ENCODE assay signal across 8 mouse cellular contexts in the genomic region with DNA sequence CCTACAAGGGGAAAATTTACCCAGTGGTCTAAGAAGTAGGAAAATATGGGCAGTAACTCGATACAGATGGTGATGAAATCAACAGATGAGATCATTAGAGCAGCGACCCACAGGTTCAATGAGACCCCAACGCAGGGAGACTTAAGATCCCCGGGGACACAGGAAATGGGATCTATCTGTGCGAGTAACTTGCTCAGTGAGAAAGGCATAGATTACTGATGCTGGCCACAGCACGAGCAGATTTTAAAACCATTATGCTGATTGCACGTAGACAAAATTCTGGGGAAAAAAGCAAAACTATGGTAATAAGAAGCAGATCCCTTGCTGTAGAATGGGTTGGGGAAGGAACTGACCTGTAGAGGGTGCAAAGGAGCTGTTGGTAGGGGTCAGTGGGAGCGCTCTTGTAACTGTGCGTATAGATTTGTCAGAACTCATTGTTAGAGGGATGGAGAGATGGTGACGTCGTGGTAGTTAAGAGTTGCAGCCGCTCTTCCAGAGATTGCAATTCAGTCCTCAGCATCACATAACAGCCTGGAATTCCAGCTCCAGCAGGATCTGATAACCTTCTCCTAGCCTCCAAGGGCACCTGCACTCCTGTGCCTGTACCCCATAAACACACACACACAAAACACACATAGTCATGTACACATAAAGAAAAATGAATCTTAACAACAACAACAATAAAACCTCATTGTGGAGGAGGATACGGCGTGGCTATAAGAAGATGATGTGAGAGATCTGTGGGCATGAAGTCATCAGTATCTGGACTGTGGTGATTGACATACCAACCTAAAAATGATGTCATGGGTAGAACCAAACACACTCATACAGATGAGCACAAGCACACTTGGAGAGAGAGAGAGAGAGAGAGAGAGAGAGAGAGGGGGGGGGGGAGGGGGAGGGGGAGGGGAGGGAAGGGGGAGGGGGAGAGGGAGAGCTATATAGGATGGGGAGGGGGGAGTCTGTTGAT.
DNase-seq lines count a peak whose midpoint lies in the region; ATAC-seq lines count a peak whose summit lies in the region.

No protein-coding gene starts in this region.

- no peak overlapping the region for H3K9ac ChIP-seq in kidney, embryonic 15.5 days
- H3K9ac ChIP-seq in hindbrain, embryonic 12.5 days: no peak overlapping the region

- no peak overlapping the region for H3K4me2 ChIP-seq in kidney, embryonic 15.5 days
- H3K4me2 ChIP-seq in hindbrain, embryonic 12.5 days (replicated peaks): no peak overlapping the region

- H3K4me3 ChIP-seq in kidney, embryonic 15.5 days (replicated peaks): no peak overlapping the region
- no peak overlapping the region for H3K4me3 ChIP-seq in hindbrain, embryonic 12.5 days
- H3K4me3 ChIP-seq in midbrain, embryonic 10.5 days: no peak overlapping the region

- no peaks in the 10 kb centered on the region for H3K9me3 ChIP-seq in kidney, embryonic 15.5 days (replicated peaks)
- no peaks in the 10 kb centered on the region for H3K9me3 ChIP-seq in hindbrain, embryonic 12.5 days (replicated peaks)
- no peaks in the 10 kb centered on the region for H3K9me3 ChIP-seq in midbrain, embryonic 10.5 days (replicated peaks)

- peak; percentile 21 for DNase-seq in kidney, postnatal 14 days
- DNase-seq in cerebellum, postnatal 36 days: peak; percentile 17 to 38
- peak; percentile 36 for DNase-seq in midbrain, embryonic 10.5 days (ENCODE audit: low spot score)
- no peak for DNase-seq in layer of hippocampus, postnatal 36 days
- DNase-seq in thymus, postnatal 10 days (ENCODE audit: low spot score in 2 of 2): no peak
- no peak for DNase-seq in thymus, postnatal 0 days (ENCODE audit: low spot score)

- no peaks in the 10 kb centered on the region for H3K36me3 ChIP-seq in kidney, embryonic 15.5 days
- no peaks in the 10 kb centered on the region for H3K36me3 ChIP-seq in hindbrain, embryonic 12.5 days
- H3K36me3 ChIP-seq in midbrain, embryonic 10.5 days: no peaks in the 10 kb centered on the region

- no peak for ATAC-seq in kidney, embryonic 15.5 days (replicated peaks; ENCODE audit: low FRiP score)
- peak; percentile 72; the same call in 1 of the 2 replicates for ATAC-seq in hindbrain, embryonic 12.5 days (ENCODE audit: low FRiP score)

- peaks cover 21% of the 10 kb centered on the region for H3K4me1 ChIP-seq in kidney, embryonic 15.5 days
- H3K4me1 ChIP-seq in hindbrain, embryonic 12.5 days: peaks cover 41% of the 10 kb centered on the region
- H3K4me1 ChIP-seq in midbrain, embryonic 10.5 days: peaks cover 49% of the 10 kb centered on the region

- 32% methylated on average over 14 of the region's 14 CpGs for WGBS in kidney, embryonic 15.5 days
- WGBS in hindbrain, embryonic 12.5 days: 32% methylated on average over 14 of the region's 14 CpGs
- WGBS in midbrain, embryonic 10.5 days: 39% methylated on average over 14 of the region's 14 CpGs

- H3K27ac ChIP-seq in kidney, embryonic 15.5 days: no peak overlapping the region
- H3K27ac ChIP-seq in hindbrain, embryonic 12.5 days: peak overlapping the region; percentile 35; the same call in 1 of the 2 replicates
- H3K27ac ChIP-seq in midbrain, embryonic 10.5 days (replicated peaks): 0 out of 2 replicates have a peak overlapping the region, but pooled peaks have one; percentile 55

- peaks cover 35% of the 10 kb centered on the region for H3K27me3 ChIP-seq in kidney, embryonic 15.5 days
- H3K27me3 ChIP-seq in hindbrain, embryonic 12.5 days: no peaks in the 10 kb centered on the region
- peaks cover 28% of the 10 kb centered on the region for H3K27me3 ChIP-seq in midbrain, embryonic 10.5 days (ENCODE audit: low read depth, poor library complexity, severe bottlenecking)

Comparison
In these comparisons a context has a peak if more than half of its experiments do, and no peak if none do; other contexts are left out.
1. DNase-seq: peak in kidney, postnatal 14 days (single experiment), cerebellum, postnatal 36 days (2 of 2) and midbrain, embryonic 10.5 days (single experiment); none in layer of hippocampus, postnatal 36 days (0 of 2), thymus, postnatal 10 days (0 of 2) and thymus, postnatal 0 days (single experiment).